Mouse (Mus musculus): ENCODE results near the gene Slamf6.
"Not testable (repeated sequence)": the region's sequence is repeated elsewhere in the genome, so short reads cannot be mapped to it uniquely, and the experiment has no call there.

The Slamf6 gene

GRCm38 (mm10) chr1:171957411-171957810 lies 40.1 kb downstream of the Slamf6 start:
- no peak for DNase-seq (ENCODE audit: low spot score in 2 of 2)

- DNase-seq (ENCODE audit: low spot score in 2 of 2) = no peak
Observed at GRCm38 (mm10) chr1:171960726-171961125, 43.4 kb downstream of the Slamf6 start.

- DNase-seq (ENCODE audit: low spot score in 2 of 2) = no peak
Observed at GRCm38 (mm10) chr1:171961704-171962103, 44.4 kb downstream of the Slamf6 start.

GRCm38 (mm10) chr1:171963613-171964012 lies 46.3 kb downstream of the Slamf6 start:
- DNase-seq (ENCODE audit: low spot score in 2 of 2) = no peak

GRCm38 (mm10) chr1:171966054-171966790 lies 48.9 kb downstream of the Slamf6 start:
- no peak for DNase-seq (ENCODE audit: low spot score in 2 of 2)

- no peak for DNase-seq (ENCODE audit: low spot score in 2 of 2)
Observed at GRCm38 (mm10) chr1:171969221-171969620, 51.9 kb downstream of the Slamf6 start.

GRCm38 (mm10) chr1:171970854-171971586 lies 53.7 kb downstream of the Slamf6 start:
- no peak for DNase-seq (ENCODE audit: low spot score in 2 of 2)

GRCm38 (mm10) chr1:171974361-171974760 lies 57.0 kb downstream of the Slamf6 start:
- DNase-seq (ENCODE audit: low spot score in 2 of 2) = not testable (repeated sequence)

GRCm38 (mm10) chr1:171975377-171975776 lies 58.1 kb downstream of the Slamf6 start:
- DNase-seq (ENCODE audit: low spot score in 2 of 2) = no peak

GRCm38 (mm10) chr1:171975831-171976230 lies 58.5 kb downstream of the Slamf6 start:
- no peak for DNase-seq (ENCODE audit: low spot score in 2 of 2)

- no peak for DNase-seq (ENCODE audit: low spot score in 2 of 2)
Observed at GRCm38 (mm10) chr1:171976826-171977539, 59.7 kb downstream of the Slamf6 start.

GRCm38 (mm10) chr1:171977891-171978290 lies 60.6 kb downstream of the Slamf6 start:
- no peak for DNase-seq (ENCODE audit: low spot score in 2 of 2)

- DNase-seq (ENCODE audit: low spot score in 2 of 2) = no peak
Observed at GRCm38 (mm10) chr1:171979969-171980730, 62.8 kb downstream of the Slamf6 start.

GRCm38 (mm10) chr1:171982170-171982569 lies 64.9 kb downstream of the Slamf6 start:
- DNase-seq (ENCODE audit: low spot score in 2 of 2) = no peak

GRCm38 (mm10) chr1:171982740-171983139 lies 65.4 kb downstream of the Slamf6 start:
- DNase-seq (ENCODE audit: low spot score in 2 of 2) = no peak

GRCm38 (mm10) chr1:171983372-171984001 lies 66.2 kb downstream of the Slamf6 start:
- DNase-seq (ENCODE audit: low spot score in 2 of 2) = no peak

- DNase-seq (ENCODE audit: low spot score in 2 of 2) = no peak
Observed at GRCm38 (mm10) chr1:171984121-171984520, 66.8 kb downstream of the Slamf6 start.

- DNase-seq (ENCODE audit: low spot score in 2 of 2) = no peak
Observed at GRCm38 (mm10) chr1:171991883-171992282, 74.6 kb downstream of the Slamf6 start.

GRCm38 (mm10) chr1:171992901-171993530 lies 75.7 kb downstream of the Slamf6 start:
- no peak for DNase-seq (ENCODE audit: low spot score in 2 of 2)

- DNase-seq (ENCODE audit: low spot score in 2 of 2) = no peak
Observed at GRCm38 (mm10) chr1:171994501-171994900, 77.2 kb downstream of the Slamf6 start.

All from frontal cortex, postnatal 25 days (tissue).